Mouse (Mus musculus) kidney, adult 11 months (tissue): ENCODE measurements around the gene Muc5b.
A peak's percentile ranks its signal among the peaks of the same experiment; 100 is the strongest.
"Not testable (repeated sequence)": the region's sequence is repeated elsewhere in the genome, so short reads cannot be mapped to it uniquely, and the experiment has no call there.

Experiments
- DNase-seq: peaks from one replicate; pipeline ENCODE4 v3.0.0; 2022

The Muc5b gene

DNA sequence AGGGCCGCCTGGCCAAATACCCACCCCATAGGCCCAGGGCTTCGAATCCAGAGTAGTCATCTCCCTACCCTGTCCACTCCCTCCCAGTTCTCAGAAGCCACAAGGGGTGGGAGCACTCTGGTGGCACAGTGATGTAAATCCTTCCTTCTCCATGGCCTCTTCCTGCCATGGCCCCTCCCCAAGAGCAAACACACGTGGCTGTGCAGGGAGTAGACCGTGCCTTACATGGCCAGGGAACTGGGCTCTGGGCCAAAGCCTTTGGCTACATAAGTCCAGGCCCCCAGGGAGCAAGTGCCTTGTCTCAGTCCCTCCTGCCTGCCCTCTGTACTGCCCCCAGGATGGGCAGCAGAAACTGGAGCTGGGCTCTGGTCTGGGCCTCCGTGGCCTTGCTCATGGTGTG, at the start of gene Muc5b:
Muc5b (plus strand) TSS at position 292 of the 400 bp plus-strand sequence.
- DNase-seq, result no peak

DNA sequence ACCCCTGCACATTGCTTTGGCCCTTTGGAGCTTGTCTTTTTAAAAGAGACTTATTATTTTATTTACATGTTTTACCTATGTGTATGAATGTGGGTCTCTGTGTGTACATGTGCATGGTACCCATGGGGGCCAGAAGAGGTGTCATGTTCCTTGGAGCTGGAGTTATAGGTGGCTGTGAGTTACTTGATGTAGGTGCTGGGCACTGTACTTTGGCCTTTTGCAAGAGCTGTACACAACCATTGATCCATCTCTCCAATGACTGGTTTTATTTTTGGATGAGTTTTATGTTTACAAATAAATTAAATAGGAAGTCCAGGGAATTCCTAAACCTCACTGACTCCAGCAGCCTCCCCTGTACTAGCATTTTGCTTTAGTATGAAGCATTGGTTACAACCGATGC, 44.6 kb upstream of the Muc5b start:
- DNase-seq, result no peak

DNA sequence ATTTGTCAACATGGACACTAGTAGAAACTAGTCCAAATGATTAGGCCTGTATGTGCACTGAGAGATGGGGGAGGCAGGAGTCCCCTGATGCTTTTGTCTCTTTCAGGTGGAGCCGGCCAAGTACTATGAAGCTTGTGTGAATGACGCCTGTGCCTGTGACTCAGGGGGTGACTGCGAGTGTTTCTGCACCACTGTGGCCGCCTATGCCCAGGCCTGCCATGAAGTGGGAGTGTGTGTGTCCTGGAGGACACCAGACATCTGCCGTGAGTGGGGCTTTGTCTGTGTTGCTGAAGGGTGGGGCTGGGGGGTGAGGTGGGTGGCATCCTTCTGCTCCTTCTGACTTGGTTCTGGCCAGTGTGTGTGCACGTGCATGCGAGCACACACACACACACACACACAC, 35.7 kb upstream of the Muc5b start:
- no peak for DNase-seq

DNA sequence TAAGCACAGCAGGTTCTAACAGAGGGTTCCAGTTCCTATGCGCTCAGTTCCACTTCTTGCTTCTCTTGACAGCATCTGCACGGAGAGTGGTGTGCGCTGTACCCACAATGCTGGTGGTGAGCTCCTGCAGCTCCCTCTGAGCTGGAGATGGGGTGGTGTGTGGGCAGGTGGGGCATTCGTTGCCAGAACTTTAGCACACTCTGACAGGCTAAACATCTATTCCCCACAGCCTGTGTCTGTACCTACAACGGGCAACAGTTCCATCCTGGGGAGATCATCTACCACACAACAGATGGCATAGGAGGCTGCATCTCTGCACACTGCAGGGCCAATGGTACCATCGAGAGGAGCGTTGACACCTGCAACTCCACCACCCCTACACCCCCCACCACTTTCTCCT, 33.5 kb upstream of the Muc5b start:
- DNase-seq, result no peak

DNA sequence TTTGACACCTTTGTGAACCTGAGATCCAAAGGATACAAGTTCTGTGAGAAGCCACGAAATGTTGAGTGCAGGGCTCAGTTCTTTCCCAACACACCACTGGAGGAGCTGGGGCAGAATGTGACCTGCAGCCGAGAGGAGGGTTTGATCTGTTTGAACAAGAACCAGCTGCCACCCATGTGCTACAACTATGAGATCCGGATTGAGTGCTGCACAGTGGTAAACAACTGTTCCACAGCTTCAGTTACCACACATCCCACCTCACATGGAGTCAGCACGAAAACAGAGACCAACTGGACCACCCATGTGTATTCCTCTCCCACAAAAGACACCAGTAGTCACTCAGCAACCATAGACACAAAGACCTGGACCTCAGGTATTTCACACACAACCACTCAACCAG, 31.0 kb upstream of the Muc5b start:
- DNase-seq, result not testable (repeated sequence)

DNA sequence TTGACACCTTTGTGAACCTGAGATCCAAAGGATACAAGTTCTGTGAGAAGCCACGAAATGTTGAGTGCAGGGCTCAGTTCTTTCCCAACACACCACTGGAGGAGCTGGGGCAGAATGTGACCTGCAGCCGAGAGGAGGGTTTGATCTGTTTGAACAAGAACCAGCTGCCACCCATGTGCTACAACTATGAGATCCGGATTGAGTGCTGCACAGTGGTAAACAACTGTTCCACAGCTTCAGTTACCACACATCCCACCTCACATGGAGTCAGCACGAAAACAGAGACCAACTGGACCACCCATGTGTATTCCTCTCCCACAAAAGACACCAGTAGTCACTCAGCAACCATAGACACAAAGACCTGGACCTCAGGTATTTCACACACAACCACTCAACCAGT, 28.9 kb upstream of the Muc5b start:
- DNase-seq, result not testable (repeated sequence)

DNA sequence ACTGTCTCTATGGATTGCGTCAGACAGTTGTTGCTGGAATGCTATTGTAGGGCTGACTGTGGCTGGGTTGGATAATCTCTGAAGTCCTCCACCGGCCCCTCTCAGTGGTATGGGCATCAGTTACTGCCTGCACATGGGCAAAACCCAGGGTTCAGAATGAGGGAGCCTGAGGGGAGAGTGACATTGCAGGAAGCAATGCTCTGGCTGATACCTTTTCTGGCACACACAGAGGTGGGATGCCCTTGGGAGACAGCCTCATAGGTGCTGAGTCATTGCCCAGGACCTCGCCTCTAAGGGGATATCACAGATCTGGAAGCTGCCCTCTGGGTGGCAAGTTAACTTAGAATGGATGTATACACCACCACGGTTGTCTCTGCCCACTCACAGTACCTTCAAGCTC, 25.5 kb upstream of the Muc5b start:
- no peak for DNase-seq

DNA sequence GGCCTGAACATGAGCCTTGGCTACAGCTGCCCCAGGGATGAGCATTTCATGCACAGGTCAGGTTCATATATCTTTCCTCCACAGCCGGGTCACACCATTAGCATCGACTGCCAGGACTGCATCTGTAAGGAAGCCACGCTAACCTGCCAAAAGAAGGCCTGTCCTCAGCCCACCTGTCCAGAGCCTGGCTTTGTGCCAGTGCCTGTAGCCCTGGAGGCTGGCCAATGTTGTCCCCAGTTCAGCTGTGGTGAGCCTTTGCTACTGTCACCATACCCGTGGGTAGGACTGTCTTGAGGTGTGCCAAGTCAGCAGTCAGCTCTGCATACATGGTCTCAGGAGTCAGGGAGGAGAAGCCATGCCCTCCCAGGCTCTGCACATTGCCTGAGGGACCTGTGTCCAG, 23.5 kb upstream of the Muc5b start:
- no peak for DNase-seq

DNA sequence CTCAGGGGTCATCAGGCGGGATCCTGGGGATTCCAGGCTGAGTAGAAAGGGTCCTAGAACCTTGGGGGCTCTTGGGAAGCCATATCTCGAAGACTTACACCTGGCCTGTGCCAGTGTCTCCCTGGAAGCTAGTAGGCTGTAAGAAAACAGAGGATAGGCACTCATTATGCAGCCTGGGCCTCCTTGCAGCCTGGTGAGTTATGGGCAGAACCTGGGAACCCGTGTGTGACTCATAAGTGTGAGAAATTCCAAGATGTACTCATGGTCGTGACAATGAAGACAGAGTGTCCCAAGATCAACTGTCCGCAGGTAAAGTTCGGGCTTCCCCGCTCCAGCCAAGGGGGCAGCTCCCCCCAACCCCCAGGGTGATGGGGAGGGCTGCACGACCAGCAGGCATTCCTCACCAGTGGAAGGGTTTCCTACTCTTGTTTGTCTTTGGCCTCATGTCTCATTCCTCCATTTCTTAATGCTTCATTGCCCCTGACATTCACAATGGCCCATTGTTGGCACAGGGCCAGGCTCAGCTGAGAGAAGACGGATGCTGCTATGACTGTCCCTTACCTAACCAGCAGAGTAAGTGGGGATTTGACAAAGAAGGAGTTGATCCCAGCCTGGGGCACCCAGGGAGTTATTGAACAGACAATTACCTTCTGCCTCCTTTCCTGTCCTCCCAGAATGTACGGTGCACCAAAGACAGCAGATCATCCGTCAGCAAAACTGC, 21.4 kb upstream of the Muc5b start:
- peak; percentile 22 for DNase-seq

DNA sequence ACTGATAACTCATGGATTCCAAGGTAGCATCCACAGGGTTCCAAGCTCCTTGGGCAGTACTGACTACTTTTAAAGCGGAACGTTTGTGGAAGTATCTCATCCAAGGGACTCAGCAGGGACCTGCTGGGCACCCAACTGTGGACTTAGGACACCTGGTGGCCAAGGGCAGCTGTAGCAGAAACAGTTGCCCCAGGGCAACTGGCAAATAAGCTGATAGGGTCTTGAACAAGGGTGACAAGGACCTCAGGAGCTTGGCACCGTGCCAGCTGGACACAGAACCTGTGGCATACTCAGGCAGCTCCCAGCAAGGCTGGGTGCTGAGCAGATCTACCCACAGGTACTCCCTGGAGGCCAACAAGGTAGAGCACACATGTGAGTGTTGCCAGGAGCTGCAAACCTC, 20.6 kb upstream of the Muc5b start:
- peak; percentile 15 for DNase-seq

DNA sequence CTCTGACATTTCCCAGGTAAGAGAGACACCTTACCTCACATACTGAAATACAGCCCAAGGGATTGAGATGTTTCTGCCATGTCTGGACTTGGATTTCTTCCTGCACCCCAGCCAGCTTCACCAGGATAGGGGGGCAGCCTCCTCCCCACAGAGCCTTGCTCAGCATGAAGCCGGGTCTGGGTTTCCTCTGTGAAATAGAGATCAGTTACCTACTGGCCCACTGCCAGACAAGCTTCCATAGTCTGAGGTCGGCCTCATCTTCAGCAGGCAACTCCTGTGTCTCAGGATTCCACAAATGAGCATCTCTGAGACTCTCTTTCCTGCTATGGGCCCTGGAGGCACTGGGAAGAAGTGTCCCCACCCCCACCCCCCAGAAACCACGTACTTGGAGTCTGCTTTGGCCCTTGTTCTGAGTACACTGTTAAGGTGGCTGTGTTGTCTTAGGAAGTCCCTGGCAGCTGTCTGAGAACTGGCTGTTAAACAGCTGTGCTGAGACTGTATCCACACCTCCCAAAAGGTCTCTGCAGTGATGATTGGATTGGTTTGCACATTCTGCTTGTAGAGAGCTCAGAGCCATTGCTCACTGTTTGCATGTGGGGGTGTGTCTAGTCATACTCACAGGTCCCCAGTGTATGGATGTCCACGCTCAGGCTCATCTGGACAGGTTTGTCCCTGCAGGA, 16.1 kb upstream of the Muc5b start:
- DNase-seq, result no peak

DNA sequence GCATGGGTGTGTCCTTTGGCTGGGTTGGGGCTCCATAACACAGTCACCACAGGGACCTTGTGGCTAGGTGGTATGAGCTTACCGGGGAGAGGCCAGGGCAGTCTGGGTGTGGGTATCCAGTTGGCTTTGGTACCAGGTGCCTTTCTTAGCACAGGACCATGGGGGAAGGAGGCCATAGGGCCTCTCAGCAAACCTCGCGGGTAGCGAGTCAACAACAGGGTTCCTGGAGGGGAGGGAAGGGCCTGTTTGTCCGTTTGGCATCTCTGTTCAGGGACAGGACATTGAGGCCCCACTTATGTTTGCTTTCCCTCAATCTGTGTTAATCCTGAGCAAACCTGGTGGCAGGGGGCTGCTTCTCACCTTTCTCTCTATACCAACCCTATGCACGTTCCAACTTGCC, 15.2 kb upstream of the Muc5b start:
- DNase-seq, result no peak

DNA sequence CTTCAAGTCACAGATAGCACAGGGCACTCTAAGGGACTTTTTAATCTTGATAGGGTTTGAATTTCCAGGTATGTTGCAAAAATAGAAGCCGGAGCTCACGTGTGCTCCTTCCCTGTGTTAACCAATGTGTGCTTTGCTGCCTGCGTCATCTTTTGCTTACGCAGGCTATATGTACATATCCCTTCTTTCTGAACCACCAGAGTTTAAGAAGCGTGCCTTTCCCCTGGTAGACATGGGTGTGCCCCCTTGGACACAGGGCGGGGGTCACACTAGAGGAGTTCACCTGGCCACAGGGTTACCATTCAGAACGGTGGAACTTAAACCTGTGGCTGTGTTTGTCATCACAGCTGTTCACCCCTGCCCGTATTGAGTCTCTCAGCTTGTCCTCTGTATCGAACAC, 14.5 kb upstream of the Muc5b start:
- no peak for DNase-seq

DNA sequence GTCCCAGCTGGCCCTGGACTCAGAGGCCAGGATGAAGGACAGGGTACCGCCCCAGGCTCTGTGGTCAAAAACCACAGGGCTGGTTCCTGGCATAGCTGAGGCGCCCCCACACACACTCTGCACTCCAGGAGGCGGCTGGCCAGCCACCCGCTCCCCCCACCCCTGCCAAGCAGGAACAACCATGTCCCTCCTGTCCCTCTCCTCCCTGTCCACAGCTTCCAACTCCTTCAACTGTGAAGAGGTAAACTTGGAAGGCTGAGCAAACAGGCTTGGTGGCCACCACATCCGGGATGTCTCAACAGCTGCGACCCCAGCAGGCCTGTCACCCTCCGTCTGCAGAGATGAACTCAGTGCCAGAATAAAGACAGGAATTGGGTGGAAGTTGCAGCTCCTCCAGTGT, 2.9 kb upstream of the Muc5b start:
- DNase-seq, result no peak

DNA sequence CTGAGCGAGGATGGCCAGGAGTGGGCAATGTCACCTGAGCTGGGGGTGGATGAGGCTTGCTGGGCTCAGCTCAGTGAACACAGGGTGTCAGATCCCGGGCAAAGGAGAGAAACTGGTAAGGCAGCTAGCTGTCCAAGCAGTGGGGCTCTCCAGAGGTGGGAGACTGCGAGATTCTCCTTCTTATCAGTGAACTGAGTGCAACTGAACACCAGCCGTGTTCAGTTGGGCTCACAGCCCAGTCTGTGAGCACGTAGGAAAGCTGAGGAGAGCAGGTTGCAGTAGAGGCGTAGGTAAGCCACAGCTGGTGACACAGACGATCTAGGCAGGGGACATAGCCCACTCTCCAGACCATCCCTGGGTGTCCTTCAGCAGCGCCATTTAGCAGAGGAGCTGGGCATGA, 2.4 kb upstream of the Muc5b start:
- DNase-seq, result no peak

DNA sequence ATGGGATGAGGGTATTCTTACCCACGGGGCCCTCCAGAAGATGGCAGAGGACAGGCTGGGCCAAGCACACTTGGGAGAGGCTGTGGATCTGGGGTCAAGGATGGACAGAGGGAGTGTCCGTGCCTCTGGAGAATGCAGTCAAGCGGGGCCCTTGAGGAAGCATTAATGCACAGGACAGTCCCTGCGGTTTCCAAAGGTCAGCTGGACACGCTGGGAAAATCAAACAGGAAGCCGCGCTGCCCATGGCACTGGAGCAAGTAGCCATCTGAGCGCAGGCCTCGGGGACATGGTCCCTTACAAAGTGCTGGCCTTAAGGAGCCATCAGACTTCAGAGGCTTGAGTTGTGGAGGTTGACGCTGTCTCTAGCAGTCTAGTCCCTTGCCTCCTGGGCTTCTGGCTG, 1.5 kb downstream of the Muc5b start:
- no peak for DNase-seq

DNA sequence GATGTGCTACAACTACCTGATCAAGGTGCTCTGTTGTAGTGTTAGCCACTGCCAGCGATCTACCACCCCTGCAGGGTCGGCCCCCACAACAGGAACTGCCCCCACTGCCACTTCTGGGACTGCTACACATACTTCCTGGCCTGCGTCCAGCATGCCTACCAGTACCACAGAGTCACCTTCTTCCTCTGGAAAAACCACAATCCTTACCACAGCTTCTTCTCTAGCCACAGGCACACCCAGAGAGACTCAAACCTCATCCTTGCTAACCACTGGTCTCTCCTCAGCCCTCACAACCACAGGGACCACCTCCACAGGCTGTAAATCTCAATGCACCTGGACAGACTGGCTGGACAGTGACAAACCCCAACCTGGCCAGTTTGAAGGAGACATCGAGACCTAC, 22.2 kb downstream of the Muc5b start:
- no peak for DNase-seq

DNA sequence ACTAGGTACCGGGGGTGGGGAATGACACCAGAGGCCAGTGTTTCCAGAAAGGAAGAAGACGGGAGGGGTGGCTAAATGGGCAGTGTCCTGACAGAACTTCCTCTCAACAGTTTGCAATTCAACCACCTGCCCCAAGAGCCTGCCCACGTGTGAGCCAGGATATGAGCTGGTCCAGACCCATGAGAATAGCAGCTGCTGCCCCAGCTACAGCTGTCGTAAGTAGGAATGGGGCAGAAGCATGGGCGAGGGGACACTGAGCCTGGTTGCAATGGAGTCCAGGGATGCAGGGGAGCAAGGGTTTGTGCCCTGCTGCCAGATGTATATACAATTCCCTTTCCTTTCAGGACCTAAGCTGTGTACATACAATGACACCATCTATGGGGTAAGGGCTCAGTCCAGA, 30.8 kb downstream of the Muc5b start:
- DNase-seq, result no peak

DNA sequence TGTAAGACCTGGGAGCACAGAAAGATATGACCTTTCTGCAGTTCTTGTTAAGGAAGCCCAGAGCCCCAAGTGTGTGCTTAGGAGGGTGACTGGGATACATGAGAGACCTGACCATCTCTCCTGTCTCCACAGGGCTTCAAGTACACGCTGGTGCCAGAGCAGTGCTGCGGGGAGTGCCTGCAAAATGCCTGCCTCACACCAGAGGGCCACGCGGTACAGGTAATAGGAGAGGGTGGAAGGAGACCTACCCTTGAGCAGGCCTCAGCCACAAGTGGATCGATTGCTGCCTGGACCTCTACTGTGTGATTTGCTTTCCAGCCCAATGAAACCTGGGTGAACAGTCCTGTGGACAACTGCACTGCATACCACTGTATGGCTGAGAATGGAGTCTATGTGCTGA, 31.7 kb downstream of the Muc5b start:
- DNase-seq, result no peak

DNA sequence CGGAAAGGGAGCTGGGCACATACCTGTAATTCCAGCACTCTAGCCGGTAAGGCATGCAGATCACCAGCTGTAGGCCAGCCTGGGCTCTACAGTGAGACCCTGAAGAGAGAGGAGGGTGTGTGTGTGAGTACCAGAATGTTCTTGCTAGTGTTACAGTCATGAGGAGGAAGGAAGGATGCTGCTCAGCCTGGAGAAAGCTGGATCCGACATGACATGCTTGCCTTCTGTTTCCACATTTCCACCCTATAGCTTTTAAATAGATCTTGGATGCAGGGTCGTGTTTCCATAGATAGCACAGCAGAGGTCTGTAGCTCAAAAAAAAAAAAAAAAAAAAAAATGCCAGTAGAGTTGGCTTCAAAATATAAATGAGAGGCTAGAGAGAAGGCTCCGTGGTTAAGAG, 36.0 kb downstream of the Muc5b start:
- DNase-seq, result no peak

DNA sequence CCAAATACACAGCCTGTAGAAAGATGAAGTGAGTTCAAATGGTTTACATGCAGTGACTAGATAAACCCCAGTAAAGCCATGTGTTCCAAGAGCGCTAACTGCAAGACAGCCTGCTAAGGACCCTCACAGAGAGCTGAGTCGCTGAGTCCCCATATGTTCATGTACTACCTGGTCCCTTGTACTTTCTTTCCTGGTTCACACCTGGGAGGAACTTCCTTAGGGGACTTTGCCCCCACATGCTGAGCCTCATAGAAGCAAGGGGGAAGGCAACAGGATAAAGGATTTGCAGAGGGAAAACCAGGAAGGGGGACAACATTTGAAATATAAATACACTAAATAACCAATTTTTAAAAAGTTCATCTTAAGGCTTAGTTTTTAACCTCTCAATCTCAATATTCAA, 39.9 kb downstream of the Muc5b start:
- DNase-seq, result no peak

DNA sequence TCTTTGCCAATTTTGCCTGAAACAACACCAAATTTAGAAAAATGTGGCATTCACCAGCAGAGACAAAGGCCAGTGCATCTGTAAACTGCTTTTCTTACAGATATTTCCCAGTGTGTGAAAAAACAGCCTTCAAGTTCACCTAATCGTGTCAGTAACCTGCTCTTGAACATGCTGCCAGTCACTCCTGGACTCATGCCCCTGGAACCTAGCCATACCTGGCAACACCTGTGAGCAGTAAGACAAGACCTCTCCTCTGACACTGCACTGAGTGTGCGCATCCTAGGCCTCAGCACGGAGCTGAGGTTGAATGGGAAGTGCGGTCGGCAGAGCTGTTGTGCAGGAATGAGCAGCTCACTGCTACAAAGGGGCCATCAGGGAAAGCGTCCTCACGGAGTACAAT, 53.3 kb downstream of the Muc5b start:
- no peak for DNase-seq

DNA sequence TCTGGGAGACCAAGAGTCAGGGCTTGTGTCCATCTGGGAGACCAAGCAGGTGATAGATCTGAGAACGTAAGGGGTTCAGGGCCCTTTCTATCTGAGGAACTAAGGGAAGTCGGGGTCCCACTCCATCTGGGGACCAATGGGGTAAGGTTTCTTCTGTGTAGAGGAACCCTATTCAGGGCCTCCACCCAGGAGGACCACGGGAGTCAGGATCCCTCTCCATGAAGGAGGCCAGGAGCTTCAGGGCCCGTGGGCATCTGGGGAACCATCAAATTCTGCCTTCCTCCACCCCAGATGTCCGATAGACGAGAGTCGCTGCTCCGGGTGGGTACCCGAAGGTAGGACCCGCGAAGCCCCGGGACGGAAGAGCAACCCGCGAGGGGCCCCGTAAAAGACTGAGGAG, 63.0 kb downstream of the Muc5b start:
- no peak for DNase-seq

DNA sequence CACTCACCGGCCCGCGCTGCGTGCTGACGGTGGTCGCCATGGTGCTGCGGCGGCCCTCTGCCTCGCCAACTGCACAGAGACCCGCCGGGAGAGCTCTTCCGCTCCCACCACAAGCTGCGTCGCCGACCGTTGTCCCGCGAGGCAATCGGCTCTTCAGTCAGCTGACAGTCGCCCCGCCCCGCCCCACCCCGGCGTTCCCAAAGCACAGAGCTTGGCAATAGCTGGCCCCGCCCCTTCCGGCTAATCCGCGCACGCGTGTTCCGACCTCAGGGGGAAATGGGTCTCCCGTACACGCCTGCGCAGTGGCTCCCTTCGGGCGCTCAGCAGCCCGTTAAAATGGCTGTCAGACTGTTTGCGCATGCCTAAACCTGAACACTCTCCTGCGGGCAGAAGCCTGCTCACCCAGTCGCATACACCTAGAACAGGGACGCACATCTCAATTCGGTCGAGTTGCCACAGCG, 63.4 kb downstream of the Muc5b start:
- peak; percentile 98 for DNase-seq

DNA sequence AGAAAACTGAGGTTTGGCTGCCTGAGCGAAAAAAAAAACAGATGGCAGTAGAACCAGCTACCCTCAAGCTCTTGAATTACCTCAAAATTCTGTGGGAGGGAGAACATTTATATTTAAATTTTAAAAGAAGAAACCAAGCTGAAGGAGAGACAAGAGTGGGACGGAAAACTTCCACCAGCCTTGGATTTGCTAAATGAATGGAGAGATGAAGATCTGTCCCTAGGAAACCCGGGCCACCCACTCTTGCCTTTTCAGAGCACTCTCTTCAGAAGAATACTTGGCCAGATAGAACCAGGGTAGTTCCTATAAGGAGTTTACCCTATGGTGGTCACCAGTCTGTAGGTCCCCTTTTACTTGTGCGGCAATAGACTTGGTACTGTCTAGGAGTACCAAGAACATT, 63.9 kb downstream of the Muc5b start:
- no peak for DNase-seq
